In genomic region chr11:95367011-95367735, GRCm38 (mm10) we compare ENCODE assay signal across 12 mouse cellular contexts. TPM values are rescaled to one million over a fixed set of nuclear protein-coding genes. Genes with fewer than 3 reads are reported as not detected.
DNase-seq lines count a peak whose midpoint lies in the region; ATAC-seq and TF ChIP-seq lines count a peak whose summit lies in the region.
"Had no signal": no experiment of that assay in that cellular context is flagged by ENCODE, and none has a peak within 500 bp of the region (broad histone marks: within the 10 kb centered on the region; RNA-seq: fewer than 3 reads in every experiment).

No protein-coding gene starts in this region.

- no peak overlapping the region for H3K4me2 ChIP-seq in heart, embryonic 16.5 days (ENCODE audit: low read depth, low read length)
- H3K4me2 ChIP-seq in kidney, embryonic 15.5 days: no peak overlapping the region
- H3K4me2 ChIP-seq: limb, embryonic 12.5 days; midbrain, embryonic 11.5 days had no signal

- H3K4me3 ChIP-seq in heart, embryonic 16.5 days (ENCODE audit: low read length): no peak overlapping the region
- H3K4me3 ChIP-seq in spleen, adult 2 months (ENCODE audit: extremely low read depth, insufficient read depth, insufficient read length): no peak overlapping the region
- H3K4me3 ChIP-seq in kidney, embryonic 15.5 days (replicated peaks): no peak overlapping the region
- H3K4me3 ChIP-seq: hindbrain, embryonic 10.5 days; limb, embryonic 12.5 days had no signal

- H3K36me3 ChIP-seq in heart, embryonic 16.5 days (ENCODE audit: control insufficient read depth, insufficient read depth): no peaks in the 10 kb centered on the region
- peaks cover 12% of the 10 kb centered on the region for H3K36me3 ChIP-seq in spleen, adult 2 months (ENCODE audit: control insufficient read depth, insufficient read depth, low read length)
- H3K36me3 ChIP-seq in kidney, embryonic 15.5 days: peaks cover 4% of the 10 kb centered on the region

- H3K27me3 ChIP-seq in heart, embryonic 16.5 days (ENCODE audit: control insufficient read depth, insufficient read depth, low read length): no peaks in the 10 kb centered on the region
- no peaks in the 10 kb centered on the region for H3K27me3 ChIP-seq in spleen, adult 2 months (ENCODE audit: control insufficient read depth, insufficient read depth, low read length)
- H3K27me3 ChIP-seq in kidney, embryonic 15.5 days: no peaks in the 10 kb centered on the region
- H3K27me3 ChIP-seq: limb, embryonic 12.5 days had no signal

- intact Hi-C loops in heart, postnatal 14 days (cut with DNase I): loop anchor here (5.0 to 10.0 kb wide), 2 partner anchors 45 to 252 kb away; no protein-coding TSS in a partner anchor

- WGBS in heart, embryonic 16.5 days: 72% methylated on average over 8 of the region's 8 CpGs
- WGBS in spleen, adult 2 months: 22% methylated on average over 8 of the region's 8 CpGs
- WGBS in kidney, embryonic 15.5 days: 88% methylated on average over 8 of the region's 8 CpGs

- TF ChIP-seq POLR2A in spleen, adult 2 months (IDR thresholded peaks at IDR 0.05; ENCODE audit: low read depth, low read length): no peak

- H3K27ac ChIP-seq in heart, embryonic 16.5 days (ENCODE audit: low read length): peak overlapping the region; percentile 80
- H3K27ac ChIP-seq in spleen, adult 2 months (ENCODE audit: insufficient read depth, low read length): peak overlapping the region; percentile 45
- H3K27ac ChIP-seq in kidney, embryonic 15.5 days: no peak overlapping the region
- H3K27ac ChIP-seq: hindbrain, embryonic 10.5 days had no signal

- H3K9me3 ChIP-seq in heart, embryonic 16.5 days (replicated peaks; ENCODE audit: control insufficient read depth, low read length): no peaks in the 10 kb centered on the region
- no peaks in the 10 kb centered on the region for H3K9me3 ChIP-seq in kidney, embryonic 15.5 days (replicated peaks)
- H3K9me3 ChIP-seq: hindbrain, embryonic 10.5 days; limb, embryonic 12.5 days had no signal

- ATAC-seq in heart, embryonic 16.5 days (replicated peaks; ENCODE audit: extremely low read depth, insufficient read depth, low FRiP score): no peak
- peak; percentile 27; the same call in 1 of the 2 replicates for ATAC-seq in neutrophil, adult 5-6 weeks (ENCODE audit: extremely low read depth, insufficient number of reproducible peaks, low FRiP score, poor library complexity, severe bottlenecking)
- no peak for ATAC-seq in kidney, embryonic 15.5 days (replicated peaks; ENCODE audit: low FRiP score)

- no peak overlapping the region for H3K9ac ChIP-seq in heart, embryonic 16.5 days (ENCODE audit: low read length)
- H3K9ac ChIP-seq in kidney, embryonic 15.5 days: no peak overlapping the region
- H3K9ac ChIP-seq: limb, embryonic 12.5 days had no signal

- peaks cover 26% of the 10 kb centered on the region for H3K4me1 ChIP-seq in heart, embryonic 16.5 days (ENCODE audit: control insufficient read depth, insufficient read depth, low read length)
- peaks cover 11% of the 10 kb centered on the region; the same call in 1 of the 2 replicates for H3K4me1 ChIP-seq in spleen, adult 2 months (ENCODE audit: control insufficient read depth, insufficient read depth, insufficient read length)
- H3K4me1 ChIP-seq in kidney, embryonic 15.5 days: peaks cover 26% of the 10 kb centered on the region

- no peak for DNase-seq in heart, postnatal 14 days
- DNase-seq in spleen, adult 2 months (ENCODE audit: low read depth in 1 of 2, low spot score in 2 of 2): no peak
- DNase-seq in spleen, postnatal 4 days (ENCODE audit: low spot score in 2 of 2): no peak
- DNase-seq in frontal cortex, postnatal 14 days (ENCODE audit: low spot score in 2 of 2): no peak
- no peak for DNase-seq in urinary bladder, postnatal 36 days (ENCODE audit: low spot score in 2 of 2)
- DNase-seq: right cerebral cortex, postnatal 4 days had no signal

- TF ChIP-seq CTCF in spleen, adult 2 months (IDR thresholded peaks at IDR 0.05; ENCODE audit: extremely low read depth, insufficient read depth, insufficient read length, insufficient replicate concordance): no peak

RNA-seq across cellular contexts. Expression of gene Slc35b1, which starts 17.3 kb away (rescaled TPM):
- polyA plus RNA-seq in heart, embryonic 16.5 days (2015; fragmentation: Nextera tagmentation; extraction: Ambion mirVana): 71.2 and 73.0 TPM in 2 replicates
- total RNA-seq in heart, postnatal 14 days (2021): 10 to 100 TPM; 35.2 to 42.4 TPM
- polyA plus RNA-seq in spleen, adult 2 months (2012; rRNA removed): 40.9 and 44.9 TPM in 2 replicates
- 29.1 and 35.5 TPM in 2 replicates for total RNA-seq in neutrophil, adult 5-6 weeks (2017)
- polyA plus RNA-seq in kidney, embryonic 15.5 days (2015; fragmentation: Nextera tagmentation; extraction: Ambion mirVana): 92.8 and 98.2 TPM in 2 replicates

RNA-seq across cellular contexts. Expression of gene Fam117a, which starts 30.4 kb away (rescaled TPM):
- polyA plus RNA-seq in heart, embryonic 16.5 days (2015; fragmentation: Nextera tagmentation; extraction: Ambion mirVana): 5.0 and 6.3 TPM in 2 replicates
- 10 to 100 TPM; 11.3 to 14.0 TPM for total RNA-seq in heart, postnatal 14 days (2021)
- 123 and 142 TPM in 2 replicates for polyA plus RNA-seq in spleen, adult 2 months (2012; rRNA removed)
- total RNA-seq in neutrophil, adult 5-6 weeks (2017): 45.7 and 48.7 TPM in 2 replicates
- 10.5 TPM in 2 replicates for polyA plus RNA-seq in kidney, embryonic 15.5 days (2015; fragmentation: Nextera tagmentation; extraction: Ambion mirVana)

RNA-seq across cellular contexts. Expression of gene Spop, which starts 46.7 kb away (rescaled TPM):
- polyA plus RNA-seq in heart, embryonic 16.5 days (2015; fragmentation: Nextera tagmentation; extraction: Ambion mirVana): 135 and 157 TPM in 2 replicates
- total RNA-seq in heart, postnatal 14 days (2021): 100 to 1,000 TPM; 169 to 171 TPM
- 31.0 and 31.4 TPM in 2 replicates for polyA plus RNA-seq in spleen, adult 2 months (2012; rRNA removed)
- 89.4 and 104 TPM in 2 replicates for total RNA-seq in neutrophil, adult 5-6 weeks (2017)
- 139 TPM in 2 replicates for polyA plus RNA-seq in kidney, embryonic 15.5 days (2015; fragmentation: Nextera tagmentation; extraction: Ambion mirVana)

RNA-seq across cellular contexts. Expression of gene Kat7, which starts 57.1 kb away (rescaled TPM):
- polyA plus RNA-seq in heart, embryonic 16.5 days (2015; fragmentation: Nextera tagmentation; extraction: Ambion mirVana): 49.8 and 51.1 TPM in 2 replicates
- total RNA-seq in heart, postnatal 14 days (2021): 10 to 100 TPM; 30.6 to 32.2 TPM
- polyA plus RNA-seq in spleen, adult 2 months (2012; rRNA removed): 25.2 and 29.4 TPM in 2 replicates
- 63.7 and 69.5 TPM in 2 replicates for total RNA-seq in neutrophil, adult 5-6 weeks (2017)
- polyA plus RNA-seq in kidney, embryonic 15.5 days (2015; fragmentation: Nextera tagmentation; extraction: Ambion mirVana): 78.7 and 83.4 TPM in 2 replicates

Comparison
In these comparisons a context has a peak if more than half of its experiments do, and no peak if none do; other contexts are left out.
1. RNA of gene Fam117a, which starts 30.4 kb away (polyA plus RNA-seq): 123 to 142 TPM in spleen, adult 2 months; 10.5 TPM in kidney, embryonic 15.5 days and 5.0 to 6.3 TPM in heart, embryonic 16.5 days; every median in the first group is over 10 times any median in the second.